Mouse (Mus musculus): ENCODE data around the gene Add2. TPM values are rescaled to one million over a fixed set of nuclear protein-coding genes. Genes with fewer than 3 reads are reported as not detected.
"Not testable (repeated sequence)": the region's sequence is repeated elsewhere in the genome, so short reads cannot be mapped to it uniquely, and the experiment has no call there.

Gene Add2
- not detected for total RNA-seq (2021)
- long read RNA-seq, experiment 1 = 0 reads
- long read RNA-seq, experiment 2 = 0 reads

DNA sequence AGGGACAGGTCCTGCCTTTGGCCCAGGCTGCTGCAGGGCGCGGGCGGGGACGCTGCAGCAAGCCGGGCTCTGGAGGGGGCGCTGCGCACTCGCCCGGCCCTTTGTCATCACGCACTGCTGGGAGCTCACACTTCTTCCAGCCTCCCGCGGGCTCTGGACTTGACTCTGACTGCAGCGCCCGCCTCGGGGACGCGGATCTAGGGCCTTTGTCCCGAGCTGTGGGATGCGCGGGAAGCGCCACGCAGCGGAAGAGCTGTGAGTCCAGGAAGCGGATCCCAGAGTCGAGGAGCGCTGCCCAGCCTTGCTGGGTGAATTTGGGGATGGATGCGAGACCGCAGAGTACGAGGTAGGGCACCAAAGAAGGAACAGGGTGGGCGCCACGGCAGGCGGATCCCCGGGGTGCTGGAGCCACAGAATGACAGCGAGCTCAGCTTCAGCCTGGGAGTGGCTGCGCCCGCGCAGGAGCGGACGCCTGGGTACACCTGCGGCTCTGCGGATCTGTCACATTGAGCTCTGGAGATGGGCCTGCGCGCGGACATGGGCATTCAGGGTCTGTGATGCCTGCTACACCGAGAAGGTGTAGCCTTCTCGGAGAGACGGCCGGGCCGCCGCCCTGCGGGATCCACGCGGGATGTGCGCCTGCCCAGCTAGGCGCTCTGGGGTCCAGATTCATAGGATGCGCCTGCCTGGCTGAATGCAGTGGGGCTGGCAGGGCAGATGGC lies at the start of gene Add2:
Gene Add2, plus strand, starts transcription at position 81 of the 722 bp plus-strand sequence.
- DNase-seq (ENCODE audit: low spot score) = no peak

DNA sequence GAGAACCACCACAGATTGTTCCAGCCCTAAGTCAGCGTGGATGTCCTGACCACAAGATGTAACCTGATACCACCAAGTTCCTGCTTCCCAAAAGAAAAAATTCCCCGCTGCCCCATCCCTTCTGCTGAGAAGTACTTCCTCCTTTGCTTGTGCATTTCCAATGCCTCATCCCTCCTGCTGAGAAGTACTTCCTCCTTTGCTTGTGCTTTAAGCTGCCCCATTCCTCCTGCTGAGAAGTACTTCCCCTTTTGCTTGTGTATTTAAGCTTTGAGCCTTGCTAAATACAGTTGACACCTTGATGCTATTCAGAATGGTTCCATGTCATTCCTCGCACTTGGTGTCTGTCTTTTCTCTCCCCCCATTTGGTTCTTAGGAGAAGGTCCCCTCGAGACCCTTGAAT lies 49.7 kb upstream of the Add2 start:
- DNase-seq (ENCODE audit: low spot score) = not testable (repeated sequence)

DNA sequence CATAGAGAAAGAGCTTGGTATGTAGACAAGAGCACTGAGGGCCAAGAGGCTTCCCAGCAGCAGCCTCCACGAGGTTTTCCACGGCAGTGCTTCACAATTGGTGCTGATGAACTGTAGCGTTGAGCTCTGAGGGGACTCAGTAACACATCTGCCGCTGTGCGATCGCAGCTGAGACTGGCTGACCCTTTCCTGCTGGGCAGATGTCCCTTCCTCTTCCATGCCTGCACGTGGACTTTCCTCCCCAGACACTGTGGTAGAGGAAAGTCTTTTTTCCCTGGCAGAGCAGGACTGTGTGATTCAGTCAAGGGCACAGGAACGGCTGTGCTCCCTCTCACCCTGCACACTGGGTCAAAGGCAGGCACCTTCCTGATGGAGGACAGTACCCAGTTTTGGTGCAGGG lies 44.1 kb upstream of the Add2 start:
- no peak for DNase-seq (ENCODE audit: low spot score)

DNA sequence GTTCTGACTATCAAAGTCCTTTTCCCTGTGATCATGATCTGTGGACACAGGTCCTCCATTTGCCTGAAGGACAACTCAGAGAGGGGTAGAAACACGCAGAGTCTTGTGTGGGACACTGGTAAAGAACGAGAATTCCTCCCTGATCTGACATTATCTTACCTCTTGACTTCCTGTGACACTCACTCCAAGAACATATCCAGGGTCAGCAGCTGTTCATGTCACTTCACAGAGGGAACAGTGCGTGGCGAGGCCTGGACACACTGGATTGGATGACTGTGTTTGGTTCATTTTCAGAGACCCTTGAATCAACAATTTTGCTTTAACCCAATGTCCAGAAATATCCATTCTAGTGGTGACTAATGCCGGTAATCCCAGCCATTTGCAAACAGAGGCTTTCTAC lies 38.9 kb upstream of the Add2 start:
- not testable (repeated sequence) for DNase-seq (ENCODE audit: low spot score)

DNA sequence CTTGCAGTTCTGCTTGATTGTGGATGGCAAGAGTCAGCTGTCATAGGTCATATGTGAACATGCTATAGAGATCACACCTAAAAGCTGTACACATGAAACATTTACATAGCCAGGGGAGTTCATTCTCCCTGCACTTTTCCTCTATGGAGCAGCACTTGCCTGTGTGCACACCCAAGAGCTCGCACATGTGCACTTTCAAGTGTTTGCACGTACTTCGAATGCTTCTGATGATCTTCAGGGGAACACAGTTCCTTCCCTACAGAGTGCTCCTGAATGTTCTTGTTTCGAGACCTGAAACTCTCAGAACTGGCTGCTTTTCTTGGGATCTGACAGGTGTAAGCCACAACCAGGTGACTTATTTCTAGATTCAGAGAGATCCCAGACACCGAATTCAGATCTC lies 37.7 kb upstream of the Add2 start:
- DNase-seq (ENCODE audit: low spot score) = not testable (repeated sequence)

DNA sequence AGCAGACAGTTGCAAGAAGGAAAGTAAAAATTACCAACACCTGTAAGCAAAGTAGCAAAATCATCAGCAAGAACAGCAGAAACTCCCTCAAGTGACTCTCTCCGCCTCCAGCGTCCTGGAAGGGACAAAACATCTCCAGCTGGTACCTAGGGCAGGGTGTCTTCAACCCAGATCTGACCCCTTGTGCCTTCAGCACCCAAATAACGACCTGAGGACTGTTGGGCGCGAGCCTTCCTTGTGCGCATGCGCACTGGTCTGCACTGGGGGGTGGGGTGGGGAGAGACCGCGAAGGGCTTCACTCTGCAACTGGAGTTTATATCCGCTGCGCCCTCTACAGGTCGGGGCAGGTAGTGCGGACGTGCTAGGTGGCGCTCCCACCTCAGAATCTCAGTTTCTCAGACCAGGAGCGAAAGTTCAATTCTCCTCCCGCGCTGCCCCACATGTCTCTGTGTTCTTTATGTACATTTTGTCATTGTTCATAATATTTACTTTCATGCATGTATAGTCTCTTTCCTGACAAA lies 25.0 kb upstream of the Add2 start:
- DNase-seq (ENCODE audit: low spot score) = no peak

DNA sequence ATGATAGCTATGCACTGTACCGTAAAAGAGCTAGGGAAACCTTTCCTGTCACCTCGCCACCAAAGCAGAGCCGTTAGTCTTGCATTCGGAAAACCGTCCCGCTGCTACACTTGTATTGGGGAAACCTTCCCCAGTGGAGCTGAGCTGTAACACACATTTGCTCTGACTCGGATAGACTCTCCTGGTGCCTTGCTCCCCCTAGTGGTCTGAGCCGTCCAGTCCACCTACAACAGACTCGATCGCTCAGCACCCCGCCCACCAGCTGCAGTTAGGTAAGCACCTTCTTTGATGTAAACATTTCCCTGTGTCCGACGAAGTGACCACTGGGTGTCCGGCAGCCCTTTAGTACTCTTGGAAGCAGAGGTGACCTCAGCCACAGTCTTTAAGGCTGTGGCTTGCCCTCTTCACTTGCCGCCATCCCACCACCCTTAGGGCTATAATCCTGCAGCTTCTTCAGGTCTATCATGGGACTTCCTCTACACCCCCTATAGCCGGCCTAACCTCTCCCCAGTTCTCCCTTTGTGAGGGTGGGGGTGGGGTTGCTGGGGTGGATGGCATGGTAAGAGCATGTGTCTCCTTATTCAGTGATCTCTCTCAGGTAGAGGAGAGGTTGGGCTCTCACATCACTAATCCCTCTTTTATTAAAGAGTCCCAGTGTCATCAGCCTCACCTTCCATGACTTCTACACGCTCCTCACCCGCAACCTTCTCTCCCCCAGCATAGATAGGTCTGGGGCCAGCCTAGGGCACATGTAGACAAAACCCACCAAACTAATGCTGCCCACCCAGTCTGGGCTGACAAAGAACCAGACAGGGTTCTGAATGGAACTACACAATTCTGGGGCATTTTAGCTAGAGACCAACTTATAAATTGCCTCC lies 24.0 kb upstream of the Add2 start:
- DNase-seq (ENCODE audit: low spot score) = peak; percentile 60

DNA sequence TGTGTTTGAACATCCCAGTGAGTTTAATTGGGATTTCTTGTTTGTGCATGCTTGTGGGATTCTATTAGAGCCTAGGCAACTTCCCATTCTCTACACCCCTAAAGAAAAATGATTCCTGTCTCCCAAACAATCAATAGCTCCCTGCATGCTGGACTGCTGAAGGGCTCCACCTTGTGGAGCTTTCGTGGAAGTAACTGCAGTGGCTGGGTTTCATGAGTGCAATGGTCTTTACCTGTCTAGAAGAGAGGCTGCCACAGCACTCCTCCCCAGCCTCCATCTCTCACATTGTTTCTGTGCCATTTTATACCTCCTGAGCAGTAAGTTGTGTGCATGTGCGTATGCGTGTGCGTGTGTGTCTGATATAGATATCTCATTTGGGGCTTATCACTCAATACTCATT lies 18.5 kb upstream of the Add2 start:
- DNase-seq (ENCODE audit: low spot score) = peak; percentile 16

DNA sequence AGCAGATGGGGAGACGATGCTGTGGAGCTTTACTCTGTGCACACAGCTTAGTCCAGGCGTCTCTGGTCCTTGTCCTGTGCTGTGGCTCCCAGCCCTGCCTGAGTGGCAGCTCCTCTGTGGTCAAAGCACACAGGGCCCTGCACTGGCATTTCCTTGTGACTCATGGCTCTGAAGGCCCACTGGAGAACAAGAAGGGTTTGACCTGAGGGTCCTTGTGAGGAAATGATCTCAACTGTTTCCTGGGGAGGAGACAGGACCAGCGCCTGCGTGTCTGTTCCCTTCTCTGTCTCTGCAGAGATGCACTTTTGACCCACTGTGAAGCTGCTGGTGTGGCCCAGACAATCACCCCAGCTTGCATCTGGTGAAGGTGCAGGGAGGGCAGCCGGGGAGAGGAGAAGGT lies 13.7 kb upstream of the Add2 start:
- not testable (repeated sequence) for DNase-seq (ENCODE audit: low spot score)

DNA sequence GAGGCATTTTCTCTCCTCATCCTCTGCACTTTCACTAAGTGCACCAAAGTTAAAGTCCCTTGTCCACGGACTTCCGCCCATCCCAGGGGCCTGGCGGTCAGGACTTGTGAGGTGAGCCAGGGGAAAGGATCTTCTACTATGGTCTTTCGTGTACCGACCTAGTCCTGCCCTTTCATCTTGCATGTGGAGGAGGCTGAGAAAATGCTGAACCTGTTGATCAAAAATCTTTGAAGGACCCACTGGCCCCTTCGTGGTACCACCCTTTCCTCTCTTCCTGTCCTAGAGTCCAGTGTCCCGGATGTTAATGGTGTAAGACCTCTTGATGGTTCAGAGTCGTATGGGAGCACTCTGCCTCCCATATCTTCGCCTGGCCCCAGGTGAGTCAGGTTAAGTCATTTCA lies 12.6 kb upstream of the Add2 start, which contains the start of gene Figla:
Gene Figla, plus strand, starts transcription at position 301 of the 400 bp plus-strand sequence.
- no peak for DNase-seq (ENCODE audit: low spot score)

DNA sequence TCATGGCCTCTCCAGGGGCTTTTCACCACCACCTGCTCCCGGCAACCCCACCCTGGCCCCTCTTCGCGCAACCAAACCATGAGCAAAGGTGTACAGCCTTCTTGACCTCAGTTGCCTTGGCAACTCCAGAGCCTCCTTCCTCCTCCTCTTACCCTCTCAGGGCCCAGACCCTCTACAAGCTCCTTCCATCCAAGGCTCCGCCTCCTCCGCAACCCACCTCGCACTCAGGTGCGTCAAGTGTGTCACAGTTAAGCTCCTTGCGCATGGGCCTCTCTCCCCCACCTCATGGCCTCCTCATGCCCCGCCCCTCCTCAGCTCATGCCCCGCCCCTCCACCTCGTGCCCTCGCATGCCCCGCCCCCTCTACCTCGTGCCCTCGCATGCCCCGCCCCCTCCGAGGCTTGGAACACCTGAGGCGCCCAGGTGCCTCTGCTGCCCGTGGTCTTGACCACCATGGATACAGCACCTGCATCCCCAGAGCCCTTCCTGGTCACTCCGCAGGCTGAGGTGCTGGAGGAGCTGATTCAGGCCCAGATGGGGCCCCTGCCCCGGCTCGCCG lies 11.6 kb upstream of the Add2 start:
- DNase-seq (ENCODE audit: low spot score) = no peak

DNA sequence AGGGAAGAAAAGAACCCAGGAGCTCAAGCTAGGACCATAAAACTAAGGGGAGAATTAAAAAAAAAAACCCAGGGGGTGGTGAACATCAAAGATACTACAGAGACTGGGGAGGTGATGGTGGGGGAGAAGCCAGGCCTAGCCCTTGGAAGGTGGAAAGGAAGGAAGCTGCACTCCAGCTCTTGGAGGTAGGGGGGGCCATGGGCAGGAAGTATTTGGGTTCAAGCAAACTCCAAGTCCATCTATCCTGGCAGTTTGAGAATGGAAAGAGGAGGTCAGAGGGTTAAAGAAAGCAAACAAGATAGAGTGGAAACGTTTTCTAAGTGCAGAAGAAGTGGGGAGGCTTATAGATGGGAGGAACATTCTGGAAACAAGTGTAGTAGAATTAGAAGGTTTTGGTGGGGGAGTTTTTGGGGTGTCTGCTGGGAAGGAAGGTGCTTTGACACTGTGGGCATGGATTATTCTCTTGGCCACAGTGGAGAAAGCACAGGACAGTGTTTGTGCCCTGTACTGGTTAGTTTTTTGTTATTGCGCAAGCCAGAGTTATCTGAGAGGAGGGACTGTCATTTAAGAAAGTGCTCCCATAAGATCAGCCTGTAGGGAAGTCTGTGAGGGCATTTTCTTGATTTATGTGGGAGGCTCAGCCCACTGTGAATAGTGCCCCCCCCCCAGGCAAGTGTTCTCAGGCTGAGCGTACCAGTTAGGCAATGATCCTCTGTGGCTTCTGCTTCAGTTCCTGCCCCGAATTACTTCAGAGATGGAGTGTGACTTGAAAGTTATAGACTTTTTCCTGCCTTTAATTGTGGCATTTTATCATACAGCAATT lies 8.9 kb upstream of the Add2 start:
- DNase-seq (ENCODE audit: low spot score) = no peak

DNA sequence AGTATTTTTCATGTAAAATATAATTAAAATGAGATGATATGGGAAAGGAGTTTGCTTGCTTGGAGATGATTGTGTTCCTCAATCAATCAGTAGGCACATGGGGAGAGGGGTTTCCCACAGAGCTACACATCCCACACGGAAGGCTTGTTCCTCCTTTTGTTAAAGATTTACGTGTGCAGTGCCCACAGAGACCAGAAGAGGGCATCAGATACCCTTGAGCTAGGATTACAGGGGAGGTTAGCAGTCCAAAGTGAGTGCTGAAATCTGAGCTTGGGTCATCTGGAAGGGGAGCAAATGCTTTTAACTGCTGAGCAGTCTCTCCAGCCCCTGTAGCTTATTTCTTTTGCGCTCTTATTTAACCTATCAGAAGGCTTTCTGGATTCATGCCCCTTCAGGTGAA lies 7.5 kb upstream of the Add2 start:
- DNase-seq (ENCODE audit: low spot score) = peak; percentile 21

DNA sequence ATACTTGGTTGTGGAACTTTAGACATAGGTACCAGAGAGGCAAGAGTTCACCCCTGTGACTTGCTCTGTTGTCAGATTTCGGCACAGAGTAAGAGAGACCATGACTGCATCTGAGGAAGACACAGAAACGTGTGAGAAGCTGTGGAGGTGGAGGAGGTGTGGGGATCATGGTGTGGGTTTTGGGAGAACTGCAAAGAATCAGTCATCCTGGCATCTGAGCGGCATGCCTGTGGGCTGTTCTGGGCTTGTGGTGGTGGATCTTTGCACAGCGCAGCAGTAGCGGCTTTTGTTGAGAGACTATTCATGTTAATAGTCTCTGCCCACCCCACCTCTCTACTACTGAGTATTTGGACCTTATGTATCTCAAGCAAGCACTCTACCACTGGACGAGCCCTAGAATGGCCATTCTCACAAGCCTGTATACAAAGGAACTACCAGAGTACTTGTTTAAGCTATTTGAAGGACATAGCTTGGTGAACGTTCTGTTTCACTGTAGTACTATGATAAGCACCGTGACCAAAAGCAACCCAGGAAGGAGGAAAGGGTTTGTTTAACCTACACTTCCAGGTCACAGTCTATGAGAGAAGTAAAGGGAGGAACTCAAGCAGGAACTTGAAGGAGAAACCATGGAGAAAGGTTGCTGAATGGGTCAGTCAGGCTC lies 1.7 kb upstream of the Add2 start:
- DNase-seq (ENCODE audit: low spot score) = no peak

DNA sequence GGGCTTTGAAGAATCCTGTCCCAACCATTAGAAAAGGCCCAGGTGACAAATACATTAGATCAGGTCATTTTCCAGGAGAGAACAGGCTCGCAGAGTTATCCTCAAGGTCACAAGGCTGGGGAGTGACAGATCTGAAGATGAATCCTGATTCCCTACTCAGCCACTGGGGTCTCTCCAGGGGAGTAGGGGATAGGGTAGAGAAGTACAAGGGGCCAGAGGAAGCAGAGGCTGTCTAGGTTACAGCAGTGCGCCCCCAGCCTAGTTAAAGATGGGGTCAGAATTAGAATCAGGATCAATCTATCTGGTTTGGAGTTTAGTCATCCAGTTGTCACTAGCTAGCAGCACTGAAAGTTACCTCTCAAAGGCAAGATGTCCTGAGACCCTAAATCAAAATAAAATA lies 331 bp upstream of the Add2 start:
- no peak for DNase-seq (ENCODE audit: low spot score)

DNA sequence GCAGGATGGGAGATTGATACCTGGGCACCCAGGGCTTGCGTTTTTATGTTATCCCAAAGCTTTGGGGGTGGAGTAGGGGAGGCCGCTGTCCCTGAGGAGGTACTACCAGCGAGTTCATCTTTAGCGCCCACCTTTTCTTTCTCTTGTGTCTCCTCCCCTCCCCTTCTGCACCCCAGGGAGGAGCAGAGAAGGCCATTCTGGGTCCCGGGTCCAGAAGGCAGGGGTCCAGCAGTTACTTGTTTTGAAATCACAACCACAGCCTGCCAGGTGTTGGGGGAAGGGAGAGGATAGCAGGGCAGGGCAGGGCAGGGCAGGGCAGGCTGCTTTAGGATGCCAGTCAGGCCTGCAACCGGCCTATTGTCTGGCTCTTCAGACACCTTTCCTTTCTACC lies 837 bp downstream of the Add2 start:
- DNase-seq (ENCODE audit: low spot score) = no peak

DNA sequence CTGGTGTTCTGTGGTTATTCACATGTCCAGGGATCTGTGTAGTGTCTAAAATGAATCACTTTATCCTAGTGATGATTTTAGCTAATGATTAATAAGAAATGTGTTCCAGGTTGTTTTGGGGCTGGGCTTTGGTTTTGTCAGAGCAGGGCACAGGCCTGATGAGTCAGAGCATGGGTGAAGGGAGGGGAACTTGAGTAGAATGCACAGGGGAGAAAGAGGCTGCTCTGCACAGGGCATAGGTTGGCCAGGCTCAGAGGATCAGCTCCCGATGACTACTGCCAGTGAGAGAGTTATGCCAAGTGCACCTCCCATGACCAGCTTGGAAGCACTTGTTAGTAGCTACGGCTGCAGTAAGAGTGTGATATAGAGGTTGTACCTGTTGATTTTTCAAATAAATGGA lies 3.0 kb downstream of the Add2 start:
- DNase-seq (ENCODE audit: low spot score) = no peak

DNA sequence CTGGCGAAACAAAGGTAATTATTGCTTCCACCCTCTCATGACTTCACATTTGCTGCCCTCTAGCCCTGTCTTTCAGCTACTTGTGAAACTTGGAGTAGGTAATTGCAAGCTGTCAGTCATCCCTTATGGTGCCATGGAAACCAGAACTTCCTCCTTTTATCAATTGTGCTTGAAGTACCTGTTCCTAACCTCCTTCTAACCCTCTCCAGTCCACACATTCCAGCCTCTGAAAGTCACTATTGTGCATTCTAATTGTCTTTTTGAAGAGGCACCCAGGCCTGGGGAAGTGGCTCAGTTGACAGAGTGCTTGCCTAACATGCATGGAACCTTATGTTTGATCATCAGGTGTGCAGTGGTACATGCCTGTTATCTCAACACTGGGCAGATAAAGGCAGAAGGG lies 5.2 kb downstream of the Add2 start:
- no peak for DNase-seq (ENCODE audit: low spot score)

DNA sequence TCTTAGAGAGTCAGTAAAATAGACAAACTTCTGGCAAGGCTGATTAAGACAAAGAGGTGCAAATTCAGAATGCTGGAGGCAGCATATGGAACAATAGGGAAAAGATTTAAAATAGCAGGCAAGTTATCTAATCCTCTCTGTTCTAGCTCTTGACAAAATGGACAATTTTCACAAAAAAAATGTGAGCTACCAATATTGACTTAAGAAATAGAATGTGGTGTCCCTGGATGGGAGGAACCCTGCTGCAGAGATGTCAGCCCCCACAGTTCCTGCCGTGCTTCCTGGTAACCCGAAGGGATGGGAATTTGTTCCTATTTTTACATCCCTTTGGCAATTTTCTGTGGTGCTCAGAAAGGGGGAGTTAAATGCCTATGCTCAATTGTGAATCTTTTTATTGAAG lies 10.4 kb downstream of the Add2 start:
- DNase-seq (ENCODE audit: low spot score) = no peak

DNA sequence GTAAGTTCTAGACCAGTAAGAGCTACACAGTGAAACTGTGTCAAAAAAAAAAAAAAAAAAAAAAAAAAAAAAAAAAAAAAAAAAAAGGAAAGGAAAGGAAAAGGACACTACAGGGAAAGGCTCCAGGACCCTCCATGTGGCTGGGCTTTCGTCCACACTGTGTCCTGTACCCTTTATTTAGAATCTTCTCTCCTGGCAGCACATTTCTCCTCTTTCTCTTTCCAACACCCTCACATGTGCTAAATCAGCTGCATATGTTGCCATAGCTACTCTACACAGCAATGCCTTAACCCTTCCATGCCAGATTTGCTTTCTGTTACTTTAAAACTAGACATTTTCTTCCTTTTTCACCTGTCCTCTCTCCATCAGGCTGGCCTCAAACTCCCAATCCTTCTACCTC lies 11.7 kb downstream of the Add2 start:
- DNase-seq (ENCODE audit: low spot score) = no peak

DNA sequence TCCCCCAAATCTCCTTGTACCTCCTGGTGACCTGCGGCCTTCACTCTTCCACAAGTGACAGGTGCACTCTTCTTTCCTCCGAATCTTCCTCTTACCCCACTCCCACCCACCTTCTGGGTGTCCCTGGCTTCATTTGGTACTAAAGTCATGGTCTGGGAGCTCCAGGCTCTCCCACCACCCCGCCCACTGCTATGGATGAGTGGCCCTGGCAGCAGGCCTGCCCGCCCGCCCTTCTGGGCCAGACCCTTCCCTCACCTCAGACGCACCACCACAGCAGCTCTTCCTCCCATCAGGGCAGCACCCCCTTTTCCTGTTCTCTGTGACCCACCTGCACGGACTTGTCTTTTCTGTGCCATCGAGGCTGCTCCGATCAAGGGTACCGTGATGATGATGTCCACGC lies 19.0 kb downstream of the Add2 start:
- no peak for DNase-seq (ENCODE audit: low spot score)

All from gastrocnemius, adult 18-20 months (tissue).